Mouse (Mus musculus): ENCODE results near the gene Rftn1.

Gene Rftn1

GRCm38 (mm10) chr17:50021400-50021799 is 169.1 kb downstream of the Rftn1 start:
- DNase-seq (ENCODE audit: low read depth): no peak

GRCm38 (mm10) chr17:50020211-50021001 is 170.1 kb downstream of the Rftn1 start:
- peak; percentile 87 for DNase-seq (ENCODE audit: low read depth)

DNA sequence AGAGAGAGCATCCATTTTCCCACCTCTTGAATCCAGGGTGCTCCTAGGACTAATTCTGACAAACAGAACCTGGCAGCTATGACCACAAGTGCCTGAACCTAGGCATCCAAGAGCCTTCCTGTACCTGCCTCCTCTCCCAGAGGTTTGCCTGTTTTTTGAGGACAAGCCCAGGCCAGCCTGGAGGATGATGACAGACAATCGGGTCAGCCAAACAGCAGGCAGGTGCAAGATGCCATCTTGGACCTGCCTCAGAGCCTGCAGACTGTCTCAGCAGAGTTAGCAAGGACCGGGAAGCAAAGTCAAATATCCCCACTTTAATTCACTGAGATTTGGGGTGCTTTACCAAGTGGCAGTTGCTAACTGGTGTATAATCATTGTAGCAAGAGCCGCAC is 170.7 kb downstream of the Rftn1 start:
- DNase-seq (ENCODE audit: low read depth): no peak

DNA sequence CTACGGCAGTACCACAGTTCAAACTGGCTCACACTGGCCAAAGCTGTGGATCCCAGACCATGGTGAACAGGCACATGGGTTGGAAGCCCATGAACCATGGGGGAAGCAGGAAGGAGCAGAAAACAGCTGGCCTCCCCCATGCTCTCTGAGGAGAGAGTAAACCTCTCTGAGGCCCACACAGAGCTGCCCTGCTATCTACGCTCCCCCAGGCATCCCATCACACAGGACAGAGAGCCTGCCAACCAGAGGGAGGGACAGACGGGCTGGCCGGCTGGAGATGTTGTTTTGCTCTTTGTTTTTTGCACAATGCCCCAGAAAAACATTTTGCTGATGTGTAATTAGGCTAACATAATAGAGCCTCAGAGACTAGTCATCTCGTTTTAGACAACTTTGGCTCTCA is 171.4 kb downstream of the Rftn1 start:
- no peak for DNase-seq (ENCODE audit: low read depth)

DNA sequence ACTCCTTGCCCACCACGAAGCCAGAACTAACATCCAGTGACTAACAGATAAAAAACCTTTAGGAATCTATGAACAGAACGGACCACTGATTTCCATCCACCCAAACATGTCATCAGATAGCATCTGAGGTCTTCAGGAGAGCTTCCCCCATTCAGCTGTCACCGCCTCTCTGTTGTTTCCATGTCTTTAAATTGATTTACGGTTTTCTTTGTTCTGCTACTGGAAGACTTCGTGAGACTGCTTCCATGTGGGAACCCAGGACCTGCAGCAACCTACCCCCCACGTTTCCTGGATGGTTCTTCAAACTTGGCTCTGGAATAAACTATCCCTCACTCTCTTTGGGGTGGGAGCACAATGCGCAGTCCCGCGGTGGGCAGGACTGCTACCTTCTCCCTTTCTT is 175.8 kb downstream of the Rftn1 start:
- DNase-seq (ENCODE audit: low read depth): no peak

DNA sequence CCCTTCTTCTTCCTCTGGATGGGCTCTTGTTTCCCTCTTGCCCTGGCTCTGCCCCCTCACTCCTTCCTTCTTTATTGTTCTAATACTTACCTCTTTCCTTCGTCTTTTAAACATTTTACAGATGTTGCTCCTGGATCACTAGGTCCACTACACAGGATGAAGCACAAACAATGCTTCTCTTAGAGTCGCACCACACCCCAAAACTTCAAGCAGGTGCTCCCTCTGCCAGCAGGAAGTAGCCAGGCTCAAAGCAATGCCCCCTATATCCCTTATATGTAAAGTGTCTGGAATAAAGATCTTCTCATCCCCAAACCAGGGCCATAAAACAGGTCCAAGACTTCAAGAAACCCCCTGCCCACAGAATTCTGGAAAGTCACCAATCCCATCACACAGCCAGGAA is 176.6 kb downstream of the Rftn1 start:
- DNase-seq (ENCODE audit: low read depth): no peak

DNA sequence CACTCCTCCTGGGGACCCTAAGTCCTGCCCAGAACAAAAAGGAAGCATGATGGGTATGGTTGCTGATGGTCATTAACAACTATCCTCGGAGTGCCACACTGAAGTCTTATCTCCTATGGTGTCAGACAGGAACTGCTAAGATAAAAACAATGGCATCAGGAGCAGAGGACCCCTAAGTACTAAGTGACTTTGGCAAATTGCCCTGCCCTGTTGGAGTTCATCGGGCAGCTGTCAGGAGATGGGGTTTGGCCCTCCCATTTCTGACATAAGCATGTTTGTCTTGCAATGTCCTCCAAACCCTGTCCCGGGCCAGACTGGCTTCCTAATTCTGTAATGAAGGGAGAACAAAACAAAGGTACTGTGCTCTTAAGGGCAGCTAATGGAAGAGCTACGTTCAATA is 180.4 kb downstream of the Rftn1 start:
- no peak for DNase-seq (ENCODE audit: low read depth)

GRCm38 (mm10) chr17:50006721-50007351 is 183.6 kb downstream of the Rftn1 start:
- no peak for DNase-seq (ENCODE audit: low read depth)

DNA sequence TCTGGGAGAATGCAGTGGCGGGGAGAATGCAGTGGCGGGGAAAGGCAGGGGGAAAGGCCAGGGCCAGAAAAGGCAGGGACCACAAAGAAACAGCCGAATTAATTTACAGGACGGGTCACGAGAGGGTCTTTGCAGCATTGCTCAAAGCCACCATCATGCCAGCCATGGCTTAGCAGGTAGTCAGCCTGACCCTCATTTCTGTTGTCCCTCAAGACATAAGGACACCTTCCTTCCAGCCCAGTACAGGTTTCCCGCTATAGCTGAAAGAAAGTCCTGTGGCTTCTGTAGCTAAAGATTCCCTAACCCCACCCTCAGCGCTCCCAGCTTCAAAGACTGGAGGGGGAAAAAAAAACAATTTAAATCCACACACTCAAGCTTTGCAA is 184.1 kb downstream of the Rftn1 start:
- no peak for DNase-seq (ENCODE audit: low read depth)

- DNase-seq (ENCODE audit: low read depth): no peak
Measured at GRCm38 (mm10) chr17:50003156-50003555, 187.3 kb downstream of the Rftn1 start.

DNA sequence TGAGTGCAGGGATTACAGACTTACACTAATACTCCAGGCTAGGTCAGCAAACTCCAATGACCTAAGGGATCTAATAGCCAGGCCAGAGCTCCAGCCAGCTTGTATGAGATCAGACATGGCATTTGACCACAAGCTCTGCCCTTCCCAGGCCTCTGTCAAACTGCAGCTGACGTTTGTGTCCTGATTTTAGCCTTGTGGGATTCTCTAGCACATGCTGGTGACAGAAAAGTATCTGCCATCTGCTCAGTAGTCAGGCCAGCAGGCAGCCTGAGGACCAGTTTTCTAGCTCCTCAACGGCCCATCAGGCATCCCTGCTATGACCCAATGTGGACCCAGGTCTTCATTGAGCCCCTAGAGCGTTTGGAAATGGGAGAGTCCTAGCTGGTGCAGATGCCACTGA is 188.3 kb downstream of the Rftn1 start:
- no peak for DNase-seq (ENCODE audit: low read depth)

DNA sequence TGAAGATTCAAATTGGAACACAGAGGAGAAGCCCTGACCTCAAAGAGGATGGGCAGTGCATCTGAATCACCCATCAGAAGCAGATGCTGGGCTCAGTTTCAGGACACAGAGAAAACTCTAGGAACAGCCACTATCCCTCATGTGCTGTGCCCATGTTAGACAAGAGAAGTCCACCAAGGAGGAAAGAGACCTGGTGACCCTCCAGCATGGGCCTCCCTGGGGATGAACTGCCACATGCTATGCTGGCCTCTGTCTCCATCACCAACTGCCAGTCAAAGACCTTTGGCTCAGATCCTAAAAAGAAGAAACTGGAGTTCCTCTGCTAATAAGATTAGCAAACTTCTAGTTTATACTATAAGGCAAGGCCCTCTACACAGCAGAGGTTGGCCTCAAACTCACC is 188.7 kb downstream of the Rftn1 start:
- no peak for DNase-seq (ENCODE audit: low read depth)

DNA sequence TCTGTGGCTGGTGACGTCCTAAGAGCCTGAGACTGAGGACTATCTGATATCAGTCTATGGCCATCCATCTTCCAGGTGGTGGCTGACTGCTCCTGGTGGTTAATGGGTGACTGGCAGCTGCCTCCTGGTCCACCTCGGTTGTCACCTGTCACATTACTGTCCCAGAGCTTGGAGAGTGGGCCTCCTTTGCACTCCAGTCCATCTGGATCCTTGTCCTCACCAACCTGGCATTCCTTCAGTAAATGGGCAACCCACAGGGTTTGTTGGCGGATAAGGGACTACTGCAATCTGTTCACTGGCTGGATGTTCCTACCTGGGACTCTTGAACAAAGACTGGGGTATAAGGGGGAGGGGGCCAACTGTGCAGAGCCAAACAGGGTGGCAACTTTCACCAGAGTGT is 189.9 kb downstream of the Rftn1 start:
- no peak for DNase-seq (ENCODE audit: low read depth)

DNA sequence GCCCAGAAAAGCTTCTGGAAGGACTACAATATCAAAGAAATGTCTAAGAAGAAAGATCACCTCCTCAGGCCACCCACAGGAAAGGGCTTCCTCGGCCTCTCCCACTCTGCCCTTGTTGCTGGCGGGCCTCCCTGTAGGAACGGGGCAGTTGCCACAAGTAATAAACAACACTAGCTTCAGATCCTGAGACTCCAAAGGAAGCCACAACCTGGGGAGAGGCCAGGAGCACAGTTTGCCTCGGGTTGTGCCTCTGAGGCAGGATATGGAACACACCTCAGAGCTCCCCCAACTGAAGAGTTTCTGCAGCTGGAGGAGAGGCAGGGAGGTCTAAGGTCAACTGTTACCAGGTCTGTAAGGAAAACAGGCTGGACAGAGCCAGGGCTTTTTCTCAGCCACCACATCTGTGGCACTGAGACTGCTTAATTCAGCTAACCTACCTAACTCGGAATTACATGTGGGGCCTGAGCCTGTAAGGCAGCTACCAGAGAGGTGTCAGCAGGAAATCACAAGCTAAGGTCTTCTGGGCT is 193.8 kb downstream of the Rftn1 start:
- DNase-seq (ENCODE audit: low read depth): no peak

- no peak for DNase-seq (ENCODE audit: low read depth)
Measured at GRCm38 (mm10) chr17:49996097-49996496, 194.4 kb downstream of the Rftn1 start.

- DNase-seq (ENCODE audit: low read depth): no peak
Measured at GRCm38 (mm10) chr17:49995226-49995625, 195.2 kb downstream of the Rftn1 start.

DNA sequence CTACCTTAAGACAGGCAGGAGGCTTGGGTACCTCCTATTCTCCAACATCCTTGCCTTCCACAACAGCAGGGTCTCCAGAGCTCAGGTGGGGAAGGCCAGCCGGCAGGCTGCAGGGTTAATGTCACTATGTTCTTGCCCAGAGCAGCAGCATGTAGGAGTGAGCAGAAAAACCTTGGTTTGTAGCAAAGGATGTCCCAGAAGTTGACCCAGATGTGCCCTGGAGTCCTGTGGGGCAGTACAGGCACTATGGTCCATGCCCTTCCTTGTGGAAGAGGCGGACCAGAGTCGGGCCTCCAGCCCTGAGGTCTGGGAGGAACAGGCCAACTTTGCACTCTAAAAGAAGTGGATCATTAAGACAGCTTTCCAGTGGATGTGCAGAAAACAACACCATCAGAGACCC is 196.8 kb downstream of the Rftn1 start:
- DNase-seq (ENCODE audit: low read depth): no peak

DNA sequence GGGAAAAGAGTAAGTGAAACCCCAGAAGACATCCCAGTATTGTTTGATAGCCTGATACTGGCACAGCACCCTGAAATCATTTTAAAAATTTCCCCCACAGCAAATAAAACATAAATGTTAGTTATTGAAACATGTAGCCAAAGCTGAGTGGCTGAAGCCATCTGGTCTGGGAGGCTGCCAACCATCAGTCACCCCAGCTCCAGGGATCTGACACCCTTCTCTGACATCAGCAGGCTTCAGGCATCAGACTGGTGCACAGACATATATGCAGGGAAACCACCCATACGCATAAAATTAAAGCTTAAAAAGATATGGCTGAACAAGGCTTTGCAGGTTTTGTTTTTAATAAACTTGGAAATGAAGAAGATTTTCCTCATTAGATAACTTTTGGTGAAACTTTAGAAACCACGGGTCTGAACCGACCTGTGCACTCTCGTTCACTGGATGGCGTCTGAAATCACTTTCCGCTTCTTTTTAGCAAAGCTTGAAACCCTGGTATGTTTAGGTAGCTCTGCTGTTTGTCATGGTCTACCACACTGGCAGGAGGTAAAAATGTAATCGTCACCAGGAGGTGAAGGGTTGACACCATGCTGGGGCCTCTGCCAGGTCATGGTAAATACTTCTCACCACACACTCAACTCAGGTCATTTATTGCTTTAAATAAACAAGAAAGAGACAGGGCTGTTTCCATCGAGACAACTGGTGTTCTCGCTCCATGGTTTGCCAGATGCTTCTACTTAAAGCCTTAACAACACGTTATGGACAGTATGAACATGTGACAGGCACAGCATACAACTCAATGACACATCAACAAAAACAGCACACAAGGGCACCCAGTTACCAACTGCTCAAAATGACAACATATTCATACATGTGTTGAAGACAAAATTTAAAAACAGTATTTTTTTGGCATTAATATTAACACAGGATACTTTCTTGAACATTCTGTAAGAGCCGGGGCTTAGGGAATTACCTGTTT is 197.6 kb downstream of the Rftn1 start:
- DNase-seq (ENCODE audit: low read depth): no peak

- DNase-seq (ENCODE audit: low read depth): no peak
Measured at GRCm38 (mm10) chr17:49989583-49989982, 200.9 kb downstream of the Rftn1 start.

DNA sequence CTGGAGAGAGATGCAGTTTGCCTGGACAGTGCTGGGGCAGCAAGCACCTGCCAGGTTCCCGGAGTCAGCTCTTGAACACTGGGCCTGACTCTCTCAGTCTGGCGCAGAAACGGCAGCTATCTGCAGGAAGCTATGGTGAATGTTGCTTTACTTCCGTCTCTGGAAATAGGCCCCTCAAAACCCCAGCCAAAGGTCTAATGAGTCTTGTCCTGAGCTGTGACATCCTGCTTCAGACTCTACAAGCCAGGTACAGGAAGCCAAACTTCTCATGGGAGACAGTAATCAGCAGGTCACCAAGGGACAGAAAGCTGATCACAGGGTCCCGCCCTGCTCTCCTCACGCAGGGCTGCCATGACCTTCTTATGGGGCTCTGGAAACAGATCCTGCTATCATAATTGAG is 203.4 kb downstream of the Rftn1 start:
- DNase-seq (ENCODE audit: low read depth): no peak

DNA sequence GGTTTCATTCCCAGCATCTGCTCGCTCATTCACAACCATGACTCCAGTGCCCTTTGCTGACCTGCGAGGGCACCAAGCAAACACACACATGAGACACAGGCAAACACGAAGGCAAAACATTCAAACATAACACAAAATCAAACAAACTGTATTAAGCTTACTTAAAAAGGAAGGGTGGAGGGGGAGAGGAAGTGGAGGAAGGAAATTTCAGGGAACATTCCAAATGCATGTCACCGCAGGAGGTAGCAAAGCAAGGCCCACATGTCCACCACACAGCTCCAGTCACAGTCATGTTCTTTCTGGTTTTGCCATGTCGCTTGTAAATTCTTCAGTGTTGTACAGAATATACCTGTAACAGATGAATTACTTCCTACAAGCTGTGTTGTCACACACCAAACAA is 207.0 kb downstream of the Rftn1 start:
- DNase-seq (ENCODE audit: low read depth): no peak

- DNase-seq (ENCODE audit: low read depth): no peak
Measured at GRCm38 (mm10) chr17:49982611-49983390, 207.7 kb downstream of the Rftn1 start.

Measured in c-Kit-positive CD71-positive TER-119-negative erythroid progenitor cells, embryonic 14.5 days (primary cell).